Mouse (Mus musculus): ENCODE data around the gene Apba3. TPM values are rescaled to one million over a fixed set of nuclear protein-coding genes. Genes with fewer than 3 reads are reported as not detected.
A peak's percentile ranks its signal among the peaks of the same experiment; 100 is the strongest.

Gene Apba3
- polyA plus RNA-seq, 1 experiment from 2014 or later: 30.8 TPM

- peaks cover 35% of the 10 kb centered on the region for H3K4me1 ChIP-seq (replicated peaks)
- H3K9me3 ChIP-seq: no peaks in the 10 kb centered on the region
- H3K4me3 ChIP-seq (replicated peaks): no peak overlapping the region
- H3K9ac ChIP-seq (replicated peaks): no peak overlapping the region
- no peak overlapping the region for H3K27ac ChIP-seq
- peaks cover 85% of the 10 kb centered on the region for H3K27me3 ChIP-seq
- H3K4me2 ChIP-seq (replicated peaks): no peak overlapping the region
- no peak for ATAC-seq
- H3K36me3 ChIP-seq: peaks cover 3% of the 10 kb centered on the region; the same call in 1 of the 2 replicates
- 74% methylated on average over 1 of the region's 1 CpGs for WGBS
Measured at GRCm38 (mm10) chr10:81254886-81255285, 11.9 kb upstream of the Apba3 start.

- peak overlapping the region; percentile 76 for H3K4me2 ChIP-seq (replicated peaks)
- peaks cover 35% of the 10 kb centered on the region for H3K4me1 ChIP-seq (replicated peaks)
- H3K4me3 ChIP-seq (replicated peaks): peak overlapping the region; percentile 45
- H3K27me3 ChIP-seq: peaks cover 72% of the 10 kb centered on the region
- H3K9me3 ChIP-seq: 0 out of 2 replicates have a peak, but pooled peaks cover 7% of the 10 kb centered on the region
- ATAC-seq: 0 out of 2 replicates have a peak, but pooled peaks have one; percentile 21
- WGBS: 2% methylated on average over 62 of the region's 62 CpGs
- H3K9ac ChIP-seq (replicated peaks): peak overlapping the region; percentile 62
- peaks cover 12% of the 10 kb centered on the region for H3K36me3 ChIP-seq
- H3K27ac ChIP-seq: no peak overlapping the region
Measured at GRCm38 (mm10) chr10:81257158-81258039, 9.4 kb upstream of the Apba3 start.

- Histone ChIP-seq H3K4me2 (replicated peaks) (no peak overlapping the region), H3K9me3 (0 out of 2 replicates have a peak, but pooled peaks cover 7% of the 10 kb centered on the region)
- ATAC-seq: peak; percentile 7; the same call in 1 of the 2 replicates
Measured at GRCm38 (mm10) chr10:81259225-81259884, 7.4 kb upstream of the Apba3 start.

GRCm38 (mm10) chr10:81261025-81261424 is 5.7 kb upstream of the Apba3 start:
- no peak for ATAC-seq
- peaks cover 46% of the 10 kb centered on the region for H3K27me3 ChIP-seq
- H3K4me1 ChIP-seq (replicated peaks): peaks cover 34% of the 10 kb centered on the region
- no peak overlapping the region for H3K27ac ChIP-seq
- H3K4me2 ChIP-seq (replicated peaks): no peak overlapping the region
- WGBS: 95% methylated on average over 4 of the region's 4 CpGs
- peaks cover 42% of the 10 kb centered on the region for H3K36me3 ChIP-seq
- 0 out of 2 replicates have a peak, but pooled peaks cover 7% of the 10 kb centered on the region for H3K9me3 ChIP-seq
- H3K4me3 ChIP-seq (replicated peaks): no peak overlapping the region
- no peak overlapping the region for H3K9ac ChIP-seq (replicated peaks)

More at GRCm38 (mm10) chr10:81259225-81259884, 7.4 kb upstream of the Apba3 start:
- H3K36me3 ChIP-seq: peaks cover 30% of the 10 kb centered on the region
- H3K4me3 ChIP-seq (replicated peaks): no peak overlapping the region
- H3K9ac ChIP-seq (replicated peaks): 0 out of 2 replicates have a peak overlapping the region, but pooled peaks have one; percentile 6
- no peak overlapping the region for H3K27ac ChIP-seq
- peaks cover 26% of the 10 kb centered on the region for H3K4me1 ChIP-seq (replicated peaks)
- 42% methylated on average over 21 of the region's 21 CpGs for WGBS
- peaks cover 54% of the 10 kb centered on the region for H3K27me3 ChIP-seq

- peaks cover 40% of the 10 kb centered on the region for H3K36me3 ChIP-seq
- H3K4me3 ChIP-seq (replicated peaks): peak overlapping the region; percentile 66
- peaks cover 3% of the 10 kb centered on the region; the same call in 1 of the 2 replicates for H3K27me3 ChIP-seq
- H3K9ac ChIP-seq (replicated peaks): peak overlapping the region; percentile 75
- ATAC-seq: peak; percentile 0; the same call in 1 of the 2 replicates
- peak overlapping the region; percentile 60 for H3K4me2 ChIP-seq (replicated peaks)
- no peak overlapping the region for H3K27ac ChIP-seq
- H3K9me3 ChIP-seq: 0 out of 2 replicates have a peak, but pooled peaks cover 5% of the 10 kb centered on the region
- 95% methylated on average over 8 of the region's 8 CpGs for WGBS
- peaks cover 27% of the 10 kb centered on the region for H3K4me1 ChIP-seq (replicated peaks)
Measured at GRCm38 (mm10) chr10:81265540-81265939, 1.2 kb upstream of the Apba3 start.

- 4% methylated on average over 23 of the region's 23 CpGs for WGBS
- Histone ChIP-seq H3K27ac (no peak overlapping the region), H3K9me3 (no peaks in the 10 kb centered on the region)
Measured at GRCm38 (mm10) chr10:81268056-81268455, 1.3 kb downstream of the Apba3 start.

GRCm38 (mm10) chr10:81268643-81269412 is 2.1 kb downstream of the Apba3 start:
- Histone ChIP-seq H3K27ac (no peak overlapping the region), H3K9ac (replicated peaks) (peak overlapping the region; percentile 84), H3K36me3 (peaks cover 48% of the 10 kb centered on the region), H3K9me3 (no peaks in the 10 kb centered on the region), H3K4me2 (replicated peaks) (peak overlapping the region; percentile 85), H3K4me3 (replicated peaks) (peak overlapping the region; percentile 70), H3K4me1 (replicated peaks) (peaks cover 27% of the 10 kb centered on the region), H3K27me3 (no peaks in the 10 kb centered on the region)
- WGBS: 81% methylated on average over 16 of the region's 16 CpGs
- no peak for ATAC-seq

More at GRCm38 (mm10) chr10:81268056-81268455, 1.3 kb downstream of the Apba3 start:
- peaks cover 27% of the 10 kb centered on the region for H3K4me1 ChIP-seq (replicated peaks)
- peaks cover 49% of the 10 kb centered on the region for H3K36me3 ChIP-seq
- peak overlapping the region; percentile 85 for H3K4me2 ChIP-seq (replicated peaks)
- no peaks in the 10 kb centered on the region for H3K27me3 ChIP-seq
- peak; percentile 41 for ATAC-seq
- peak overlapping the region; percentile 70 for H3K4me3 ChIP-seq (replicated peaks)
- H3K9ac ChIP-seq (replicated peaks): peak overlapping the region; percentile 84

GRCm38 (mm10) chr10:81272356-81272755 is 5.6 kb downstream of the Apba3 start:
- H3K4me2 ChIP-seq (replicated peaks): no peak overlapping the region
- no peak for ATAC-seq
- H3K9me3 ChIP-seq: no peaks in the 10 kb centered on the region
- no peak overlapping the region for H3K9ac ChIP-seq (replicated peaks)
- WGBS: 93% methylated on average over 21 of the region's 21 CpGs
- peaks cover 16% of the 10 kb centered on the region for H3K4me1 ChIP-seq (replicated peaks)
- H3K36me3 ChIP-seq: peaks cover 31% of the 10 kb centered on the region
- no peak overlapping the region for H3K27ac ChIP-seq
- H3K27me3 ChIP-seq: no peaks in the 10 kb centered on the region
- H3K4me3 ChIP-seq (replicated peaks): no peak overlapping the region

- peaks cover 31% of the 10 kb centered on the region for H3K36me3 ChIP-seq
- ATAC-seq: no peak
- no peaks in the 10 kb centered on the region for H3K27me3 ChIP-seq
- no peak overlapping the region for H3K27ac ChIP-seq
- 96% methylated on average over 19 of the region's 19 CpGs for WGBS
- no peak overlapping the region for H3K4me3 ChIP-seq (replicated peaks)
- peaks cover 4% of the 10 kb centered on the region for H3K4me1 ChIP-seq (replicated peaks)
- H3K9ac ChIP-seq (replicated peaks): no peak overlapping the region
- no peak overlapping the region for H3K4me2 ChIP-seq (replicated peaks)
- no peaks in the 10 kb centered on the region for H3K9me3 ChIP-seq
Measured at GRCm38 (mm10) chr10:81273842-81274241, 7.1 kb downstream of the Apba3 start.

- no peak for ATAC-seq
- whole genome bisulfite sequencing: 81% methylated on average over 22 of the region's 22 CpGs
- no peak overlapping the region for H3K9ac ChIP-seq (replicated peaks)
Measured at GRCm38 (mm10) chr10:81277676-81278075, 10.9 kb downstream of the Apba3 start.

GRCm38 (mm10) chr10:81279496-81279895 is 12.7 kb downstream of the Apba3 start:
- H3K4me3 ChIP-seq (replicated peaks): no peak overlapping the region
- H3K9me3 ChIP-seq: no peaks in the 10 kb centered on the region
- H3K36me3 ChIP-seq: no peaks in the 10 kb centered on the region
- H3K4me2 ChIP-seq (replicated peaks): no peak overlapping the region
- no peak overlapping the region for H3K9ac ChIP-seq (replicated peaks)
- H3K27me3 ChIP-seq: peaks cover 13% of the 10 kb centered on the region
- 51% methylated on average over 10 of the region's 10 CpGs for WGBS
- no peak for ATAC-seq
- 0 out of 2 replicates have a peak, but pooled peaks cover 2% of the 10 kb centered on the region for H3K4me1 ChIP-seq (replicated peaks)
- H3K27ac ChIP-seq: no peak overlapping the region

More at GRCm38 (mm10) chr10:81277676-81278075, 10.9 kb downstream of the Apba3 start:
- Histone ChIP-seq H3K36me3 (peaks cover 11% of the 10 kb centered on the region), H3K27me3 (no peaks in the 10 kb centered on the region), H3K4me1 (replicated peaks) (no peaks in the 10 kb centered on the region), H3K4me2 (replicated peaks) (no peak overlapping the region), H3K4me3 (replicated peaks) (no peak overlapping the region), H3K27ac (no peak overlapping the region), H3K9me3 (no peaks in the 10 kb centered on the region)
